Mouse (Mus musculus): ENCODE measurements around the gene Gmpr. TPM values are rescaled to one million over a fixed set of nuclear protein-coding genes. Genes with fewer than 3 reads are reported as not detected.

Gmpr gene
- polyA plus RNA-seq, 1 experiment, result 7.6 TPM

GRCm38 (mm10) chr13:45579751-45580150 lies 72.5 kb downstream of the Gmpr start:
- Histone ChIP-seq H3K4me3 (ENCODE audit: low read depth, low read length) (no peak overlapping the region), H3K27me3 (ENCODE audit: control insufficient read depth, insufficient read depth, low read length, poor library complexity, severe bottlenecking) (no peaks in the 10 kb centered on the region), H3K9me3 (replicated peaks; ENCODE audit: control insufficient read depth, insufficient read depth, low read length, poor library complexity, severe bottlenecking) (no peaks in the 10 kb centered on the region), H3K9ac (ENCODE audit: low read depth, poor library complexity, severe bottlenecking) (no peak overlapping the region), H3K4me1 (ENCODE audit: control insufficient read depth, insufficient read depth, low read length) (no peaks in the 10 kb centered on the region), H3K36me3 (ENCODE audit: control insufficient read depth, insufficient read depth, low read length, poor library complexity, severe bottlenecking) (no peaks in the 10 kb centered on the region), H3K27ac (ENCODE audit: insufficient read depth, low read length) (no peak overlapping the region)
- TF ChIP-seq CTCF (IDR thresholded peaks at IDR 0.05; ENCODE audit: low read depth, low read length) (no peak), POLR2A (IDR thresholded peaks at IDR 0.05; ENCODE audit: insufficient read depth, low read length) (no peak), EP300 (IDR thresholded peaks at IDR 0.05; ENCODE audit: insufficient read depth, low read depth, low read length) (no peak)

- H3K27ac ChIP-seq (ENCODE audit: insufficient read depth, low read length), result no peak overlapping the region
- H3K9ac ChIP-seq (ENCODE audit: low read depth, poor library complexity, severe bottlenecking), result no peak overlapping the region
- no peaks in the 10 kb centered on the region for H3K4me1 ChIP-seq (ENCODE audit: control insufficient read depth, insufficient read depth, low read length)
- H3K27me3 ChIP-seq (ENCODE audit: control insufficient read depth, insufficient read depth, low read length, poor library complexity, severe bottlenecking), result no peaks in the 10 kb centered on the region
- H3K36me3 ChIP-seq (ENCODE audit: control insufficient read depth, insufficient read depth, low read length, poor library complexity, severe bottlenecking), result no peaks in the 10 kb centered on the region
- no peaks in the 10 kb centered on the region for H3K9me3 ChIP-seq (replicated peaks; ENCODE audit: control insufficient read depth, insufficient read depth, low read length, poor library complexity, severe bottlenecking)
- no peak overlapping the region for H3K4me3 ChIP-seq (ENCODE audit: low read depth, low read length)
- TF ChIP-seq EP300 (IDR thresholded peaks at IDR 0.05; ENCODE audit: insufficient read depth, low read depth, low read length), result no peak
- no peak for TF ChIP-seq POLR2A (IDR thresholded peaks at IDR 0.05; ENCODE audit: insufficient read depth, low read length)
- TF ChIP-seq CTCF (IDR thresholded peaks at IDR 0.05; ENCODE audit: low read depth, low read length), result no peak
These were observed 75.0 kb downstream of the Gmpr start for GRCm38 (mm10) chr13:45582294-45582693.

GRCm38 (mm10) chr13:45583061-45583460 lies 75.8 kb downstream of the Gmpr start:
- no peak for TF ChIP-seq POLR2A (IDR thresholded peaks at IDR 0.05; ENCODE audit: insufficient read depth, low read length)
- TF ChIP-seq CTCF (IDR thresholded peaks at IDR 0.05; ENCODE audit: low read depth, low read length), result peak; percentile 49
- no peak for TF ChIP-seq EP300 (IDR thresholded peaks at IDR 0.05; ENCODE audit: insufficient read depth, low read depth, low read length)
- H3K9me3 ChIP-seq (replicated peaks; ENCODE audit: control insufficient read depth, insufficient read depth, low read length, poor library complexity, severe bottlenecking), result no peaks in the 10 kb centered on the region
- no peak overlapping the region for H3K9ac ChIP-seq (ENCODE audit: low read depth, poor library complexity, severe bottlenecking)
- H3K4me3 ChIP-seq (ENCODE audit: low read depth, low read length), result no peak overlapping the region
- no peak overlapping the region for H3K27ac ChIP-seq (ENCODE audit: insufficient read depth, low read length)
- no peaks in the 10 kb centered on the region for H3K4me1 ChIP-seq (ENCODE audit: control insufficient read depth, insufficient read depth, low read length)
- no peaks in the 10 kb centered on the region for H3K36me3 ChIP-seq (ENCODE audit: control insufficient read depth, insufficient read depth, low read length, poor library complexity, severe bottlenecking)
- no peaks in the 10 kb centered on the region for H3K27me3 ChIP-seq (ENCODE audit: control insufficient read depth, insufficient read depth, low read length, poor library complexity, severe bottlenecking)

- H3K27me3 ChIP-seq (ENCODE audit: control insufficient read depth, insufficient read depth, low read length, poor library complexity, severe bottlenecking), result no peaks in the 10 kb centered on the region
- no peak overlapping the region for H3K4me3 ChIP-seq (ENCODE audit: low read depth, low read length)
- no peak overlapping the region for H3K9ac ChIP-seq (ENCODE audit: low read depth, poor library complexity, severe bottlenecking)
- H3K4me1 ChIP-seq (ENCODE audit: control insufficient read depth, insufficient read depth, low read length), result no peaks in the 10 kb centered on the region
- no peaks in the 10 kb centered on the region for H3K9me3 ChIP-seq (replicated peaks; ENCODE audit: control insufficient read depth, insufficient read depth, low read length, poor library complexity, severe bottlenecking)
- no peak overlapping the region for H3K27ac ChIP-seq (ENCODE audit: insufficient read depth, low read length)
- TF ChIP-seq EP300 (IDR thresholded peaks at IDR 0.05; ENCODE audit: insufficient read depth, low read depth, low read length), result no peak
- TF ChIP-seq CTCF (IDR thresholded peaks at IDR 0.05; ENCODE audit: low read depth, low read length), result no peak
- TF ChIP-seq POLR2A (IDR thresholded peaks at IDR 0.05; ENCODE audit: insufficient read depth, low read length), result no peak
- H3K36me3 ChIP-seq (ENCODE audit: control insufficient read depth, insufficient read depth, low read length, poor library complexity, severe bottlenecking), result no peaks in the 10 kb centered on the region
These were observed 83.7 kb downstream of the Gmpr start for GRCm38 (mm10) chr13:45590898-45591297.

GRCm38 (mm10) chr13:45593914-45594313 lies 86.7 kb downstream of the Gmpr start:
- Histone ChIP-seq H3K27me3 (ENCODE audit: control insufficient read depth, insufficient read depth, low read length, poor library complexity, severe bottlenecking) (no peaks in the 10 kb centered on the region), H3K9ac (ENCODE audit: low read depth, poor library complexity, severe bottlenecking) (no peak overlapping the region), H3K36me3 (ENCODE audit: control insufficient read depth, insufficient read depth, low read length, poor library complexity, severe bottlenecking) (no peaks in the 10 kb centered on the region), H3K4me3 (ENCODE audit: low read depth, low read length) (no peak overlapping the region), H3K27ac (ENCODE audit: insufficient read depth, low read length) (no peak overlapping the region), H3K9me3 (replicated peaks; ENCODE audit: control insufficient read depth, insufficient read depth, low read length, poor library complexity, severe bottlenecking) (no peaks in the 10 kb centered on the region), H3K4me1 (ENCODE audit: control insufficient read depth, insufficient read depth, low read length) (no peaks in the 10 kb centered on the region)
- TF ChIP-seq EP300 (IDR thresholded peaks at IDR 0.05; ENCODE audit: insufficient read depth, low read depth, low read length) (no peak), POLR2A (IDR thresholded peaks at IDR 0.05; ENCODE audit: insufficient read depth, low read length) (no peak), CTCF (IDR thresholded peaks at IDR 0.05; ENCODE audit: low read depth, low read length) (no peak)

GRCm38 (mm10) chr13:45595416-45595815 lies 88.2 kb downstream of the Gmpr start:
- no peaks in the 10 kb centered on the region for H3K4me1 ChIP-seq (ENCODE audit: control insufficient read depth, insufficient read depth, low read length)
- no peak for TF ChIP-seq POLR2A (IDR thresholded peaks at IDR 0.05; ENCODE audit: insufficient read depth, low read length)
- no peak for TF ChIP-seq EP300 (IDR thresholded peaks at IDR 0.05; ENCODE audit: insufficient read depth, low read depth, low read length)
- no peak for TF ChIP-seq CTCF (IDR thresholded peaks at IDR 0.05; ENCODE audit: low read depth, low read length)
- H3K36me3 ChIP-seq (ENCODE audit: control insufficient read depth, insufficient read depth, low read length, poor library complexity, severe bottlenecking), result no peaks in the 10 kb centered on the region
- H3K9ac ChIP-seq (ENCODE audit: low read depth, poor library complexity, severe bottlenecking), result no peak overlapping the region
- no peaks in the 10 kb centered on the region for H3K27me3 ChIP-seq (ENCODE audit: control insufficient read depth, insufficient read depth, low read length, poor library complexity, severe bottlenecking)
- no peak overlapping the region for H3K27ac ChIP-seq (ENCODE audit: insufficient read depth, low read length)
- no peak overlapping the region for H3K4me3 ChIP-seq (ENCODE audit: low read depth, low read length)
- H3K9me3 ChIP-seq (replicated peaks; ENCODE audit: control insufficient read depth, insufficient read depth, low read length, poor library complexity, severe bottlenecking), result no peaks in the 10 kb centered on the region; the same call in 1 of the 2 replicates
